Mouse (Mus musculus) retina, postnatal 1 day (tissue): ENCODE measurements around the gene Ccdc74a.

Experiments
- DNase-seq: peaks from one replicate; pipeline ENCODE4 v3.0.0-alpha.2; 2012

Gene Ccdc74a

DNA sequence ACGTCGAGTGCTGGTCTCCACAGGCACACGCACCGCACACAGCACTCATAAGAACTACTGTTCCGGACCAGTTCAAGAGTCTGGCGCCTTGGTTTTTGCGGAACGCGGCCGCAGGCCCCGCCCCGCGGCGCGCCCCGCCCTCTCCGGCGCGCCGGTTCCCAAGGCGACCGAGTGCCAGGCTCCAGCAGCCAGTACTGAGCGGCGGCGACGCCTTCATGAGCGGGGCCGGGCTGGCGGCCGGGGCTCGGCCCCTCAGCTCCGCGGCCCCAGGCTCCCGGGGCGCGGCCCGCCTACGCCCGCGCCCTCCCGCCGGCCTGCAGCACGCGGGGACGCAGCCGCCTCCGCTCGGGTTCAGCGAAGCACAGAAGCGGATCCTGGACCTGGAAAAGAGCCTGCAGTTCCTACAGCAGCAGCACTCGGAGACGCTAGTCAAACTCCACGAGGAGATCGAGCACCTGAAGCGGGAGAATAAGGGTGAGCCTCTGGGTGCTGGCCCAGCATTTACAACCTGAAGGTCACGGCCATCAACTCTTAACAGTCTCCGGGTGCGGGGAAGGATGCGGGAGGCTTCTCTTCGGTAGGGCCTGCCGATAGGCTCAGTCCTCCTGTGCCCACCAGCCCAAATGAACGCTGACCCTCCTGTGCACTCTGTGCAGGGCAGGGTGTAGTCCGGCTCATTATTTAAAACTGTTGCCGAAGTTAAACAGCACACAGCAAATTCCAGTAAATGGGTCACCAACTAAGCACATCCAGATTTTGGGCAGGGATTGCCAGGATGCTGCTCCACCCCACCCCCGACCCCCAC, at the start of gene Ccdc74a:
Gene Ccdc74a, plus strand, starts transcription at position 161 of the 805 bp plus-strand sequence.
- peak; percentile 91 for DNase-seq

- peak; percentile 10 for DNase-seq
Measured at GRCm38 (mm10) chr16:17600944-17601562, 45.2 kb upstream of the Ccdc74a start.

- DNase-seq, result no peak
Measured at GRCm38 (mm10) chr16:17604941-17605340, 41.3 kb upstream of the Ccdc74a start.

GRCm38 (mm10) chr16:17605684-17606083, 40.6 kb upstream of the Ccdc74a start:
- DNase-seq, result no peak

DNA sequence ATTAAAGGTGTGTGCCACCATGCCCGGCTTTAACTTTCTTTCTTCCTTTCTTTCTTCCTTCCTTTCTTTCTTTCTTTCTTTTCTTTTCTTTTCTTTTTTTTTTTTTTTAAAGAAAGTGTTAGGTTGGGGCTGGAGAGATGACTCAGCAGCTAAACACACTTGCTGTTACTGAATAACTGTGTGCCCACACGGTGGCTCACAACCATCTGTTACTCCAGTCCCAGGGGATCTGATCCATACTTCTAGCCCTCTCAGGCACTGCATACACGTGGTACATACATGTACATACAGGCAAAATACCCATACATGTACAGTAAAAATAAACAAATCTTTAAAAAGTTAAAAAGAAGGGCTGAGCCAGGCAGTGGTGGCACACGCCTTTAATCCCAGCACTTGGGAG, 34.9 kb upstream of the Ccdc74a start:
- DNase-seq, result no peak

DNA sequence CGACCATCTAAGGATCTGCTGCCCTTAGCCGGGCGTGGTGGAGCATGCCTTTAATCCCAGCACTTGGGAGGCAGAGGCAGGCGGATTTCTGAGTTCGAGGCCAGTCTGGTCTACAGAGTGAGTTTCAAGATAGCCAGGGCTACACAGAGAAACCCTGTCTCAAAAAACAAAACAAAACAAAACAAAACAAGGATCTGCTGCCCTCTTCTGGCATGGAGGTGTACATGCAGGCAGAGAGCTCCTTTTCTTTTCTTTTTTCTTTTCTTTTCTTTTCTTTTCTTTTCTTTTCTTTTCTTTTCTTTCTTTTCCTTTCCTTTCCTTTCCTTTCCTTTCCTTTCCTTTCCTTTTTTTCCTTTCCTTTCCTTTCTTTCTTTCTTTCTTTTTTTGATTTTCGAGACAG, 31.5 kb upstream of the Ccdc74a start:
- DNase-seq, result peak; percentile 37

DNA sequence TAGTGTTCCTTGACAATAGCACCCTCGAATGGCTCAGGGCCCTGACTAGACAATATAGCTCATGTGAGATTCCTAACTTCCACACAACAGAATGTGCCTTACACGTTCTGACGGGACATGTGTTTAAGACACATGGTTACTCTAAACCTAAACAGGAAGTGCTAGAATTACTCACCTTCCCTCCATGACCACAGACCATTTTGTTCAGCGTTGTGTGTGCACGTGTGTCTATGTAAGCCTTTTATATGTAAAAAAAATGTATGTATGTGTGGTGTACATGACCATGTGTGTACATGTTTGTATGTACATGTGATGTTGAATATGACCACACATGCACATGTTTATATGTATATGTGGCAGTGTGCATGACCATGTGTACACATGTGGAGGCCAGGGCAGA, 30.1 kb upstream of the Ccdc74a start:
- DNase-seq, result no peak

GRCm38 (mm10) chr16:17617922-17618565, 28.2 kb upstream of the Ccdc74a start:
- peak; percentile 72 for DNase-seq

DNA sequence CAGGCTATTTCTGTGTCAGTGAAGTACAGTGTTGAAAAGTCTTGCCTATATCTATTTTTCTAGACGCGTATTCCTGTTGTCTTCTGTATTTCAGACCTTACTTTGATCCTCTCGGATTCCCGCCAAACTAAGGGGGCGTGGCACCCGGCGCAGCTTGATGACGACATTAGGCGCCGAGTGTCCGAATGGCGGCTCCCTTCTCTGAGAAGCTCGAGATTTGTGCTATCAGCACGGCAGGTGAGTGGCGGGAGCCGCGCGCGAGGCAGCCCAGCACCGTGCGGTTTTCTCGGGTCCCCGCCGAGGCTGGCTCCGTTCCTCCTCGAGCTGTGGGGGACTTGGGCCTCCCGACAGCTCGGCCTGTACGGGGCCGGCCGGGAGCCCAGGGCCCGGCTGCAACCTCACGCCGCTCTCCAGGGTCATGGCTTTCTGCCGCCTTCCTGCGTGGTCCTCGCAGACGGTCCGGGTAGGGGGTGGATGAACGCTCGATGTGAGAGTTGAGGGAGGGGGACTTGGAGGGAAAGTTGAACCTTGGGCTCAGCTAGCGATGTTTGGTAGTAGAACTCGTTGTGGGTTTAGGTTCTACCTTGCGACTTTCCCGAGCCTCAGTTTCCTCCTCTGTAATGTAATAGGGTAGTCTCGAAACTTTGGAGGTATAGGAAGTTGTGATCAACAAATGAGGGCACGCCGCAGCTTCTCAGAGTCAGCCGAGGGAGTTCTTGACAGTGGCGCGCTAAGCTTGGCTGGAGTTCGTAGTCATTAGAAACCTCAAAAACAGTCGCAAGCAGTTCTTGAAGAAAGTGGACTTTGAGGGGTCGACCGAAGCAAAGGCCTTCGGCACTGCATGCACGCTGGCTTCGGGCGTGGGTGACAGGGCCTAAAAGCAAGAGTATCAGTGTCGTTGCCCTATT, 26.8 kb upstream of the Ccdc74a start, which contains the start of gene Smpd4:
Gene Smpd4, plus strand, starts transcription at position 157 of the 908 bp plus-strand sequence.
- peak; percentile 93 for DNase-seq

DNA sequence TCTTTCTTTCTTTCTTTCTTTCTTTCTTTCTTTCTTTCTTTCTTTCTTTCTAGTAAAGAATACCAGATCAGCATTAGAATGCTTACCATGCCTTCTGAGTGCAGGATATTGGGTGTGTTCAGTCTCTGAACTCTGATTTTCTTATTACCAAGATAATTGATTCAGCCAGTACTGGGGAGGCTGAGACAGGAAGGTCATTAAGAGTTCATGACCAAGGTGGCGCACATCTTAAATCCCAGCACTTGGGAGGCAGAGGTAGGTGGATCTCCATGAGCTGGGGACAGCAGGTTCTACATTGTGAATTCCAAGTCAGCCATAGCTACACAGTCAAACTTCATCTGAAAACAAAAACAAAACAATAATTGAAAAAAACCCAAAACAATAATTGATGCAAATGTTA, 24.3 kb upstream of the Ccdc74a start:
- DNase-seq, result no peak

- DNase-seq, result peak; percentile 68
Measured at GRCm38 (mm10) chr16:17625488-17626268, 20.6 kb upstream of the Ccdc74a start.

DNA sequence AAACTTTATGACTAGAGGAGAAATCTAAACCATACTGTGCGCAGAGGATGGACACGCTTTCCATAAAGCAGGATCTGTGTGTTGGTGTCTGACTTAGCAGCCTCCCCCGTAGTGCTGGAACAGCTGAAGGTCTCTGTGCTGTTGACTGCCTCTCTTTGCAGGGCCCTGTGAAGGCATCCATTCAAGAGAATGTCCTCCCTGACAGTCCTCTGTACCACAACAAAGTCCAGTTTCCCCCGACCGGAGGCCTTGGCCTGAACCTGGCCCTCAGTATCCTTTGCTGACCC, 20.1 kb upstream of the Ccdc74a start:
- DNase-seq, result no peak

GRCm38 (mm10) chr16:17632580-17632979, 13.7 kb upstream of the Ccdc74a start:
- no peak for DNase-seq

DNA sequence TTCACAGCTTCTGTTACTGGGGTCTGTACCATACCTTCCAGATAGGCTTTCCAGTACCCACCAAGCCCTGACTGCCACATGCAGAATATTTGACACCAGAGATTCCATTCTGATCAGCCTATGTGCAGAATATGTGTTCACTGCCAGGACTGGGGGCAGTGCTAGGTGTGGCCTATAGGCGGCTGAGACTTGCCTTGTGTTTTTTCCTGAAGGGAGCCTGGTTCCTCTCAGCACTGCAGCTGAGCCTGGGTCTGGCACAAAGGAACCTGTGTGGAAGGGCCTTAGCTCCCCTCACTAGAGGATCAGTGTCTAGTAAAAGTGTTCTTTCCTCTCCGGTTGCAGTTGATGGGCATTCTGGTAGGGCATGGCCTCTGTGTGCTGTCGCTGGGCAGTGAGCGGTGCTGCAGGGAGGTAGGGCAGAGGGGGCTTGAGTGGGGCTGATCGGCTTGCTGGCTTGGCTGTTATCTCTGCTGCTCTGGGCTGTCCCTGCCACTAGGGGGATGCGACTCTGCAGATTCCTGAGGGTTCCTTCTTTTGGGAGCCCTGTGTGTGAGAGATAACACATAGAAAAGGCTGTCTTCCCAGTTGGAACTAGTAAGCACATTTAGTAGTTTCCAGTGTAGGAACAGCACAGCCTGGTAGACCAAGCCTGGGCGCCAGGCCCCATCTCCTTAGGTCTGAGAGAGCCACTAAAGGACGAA, 12.6 kb upstream of the Ccdc74a start:
- no peak for DNase-seq

DNA sequence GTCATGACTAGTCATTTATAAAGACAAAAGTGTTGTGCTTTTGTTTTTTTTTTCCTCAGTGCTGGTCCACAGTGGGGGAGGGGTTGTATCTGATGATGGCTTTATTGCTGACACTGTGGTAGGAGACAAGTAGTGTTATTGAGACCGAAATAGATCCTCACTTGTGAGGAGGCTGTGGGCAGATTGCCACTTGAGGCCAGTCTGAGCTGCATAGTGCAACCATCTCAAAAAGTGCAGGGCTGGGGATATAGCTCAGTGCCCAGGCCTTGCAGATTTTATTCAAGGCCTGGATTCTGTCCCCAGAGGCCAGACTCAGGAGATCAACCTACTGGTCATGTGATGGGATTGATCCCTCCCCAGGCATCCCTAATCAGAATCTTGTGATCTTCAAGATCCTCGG, 9.4 kb upstream of the Ccdc74a start:
- no peak for DNase-seq

- no peak for DNase-seq
Measured at GRCm38 (mm10) chr16:17637610-17638009, 8.7 kb upstream of the Ccdc74a start.

DNA sequence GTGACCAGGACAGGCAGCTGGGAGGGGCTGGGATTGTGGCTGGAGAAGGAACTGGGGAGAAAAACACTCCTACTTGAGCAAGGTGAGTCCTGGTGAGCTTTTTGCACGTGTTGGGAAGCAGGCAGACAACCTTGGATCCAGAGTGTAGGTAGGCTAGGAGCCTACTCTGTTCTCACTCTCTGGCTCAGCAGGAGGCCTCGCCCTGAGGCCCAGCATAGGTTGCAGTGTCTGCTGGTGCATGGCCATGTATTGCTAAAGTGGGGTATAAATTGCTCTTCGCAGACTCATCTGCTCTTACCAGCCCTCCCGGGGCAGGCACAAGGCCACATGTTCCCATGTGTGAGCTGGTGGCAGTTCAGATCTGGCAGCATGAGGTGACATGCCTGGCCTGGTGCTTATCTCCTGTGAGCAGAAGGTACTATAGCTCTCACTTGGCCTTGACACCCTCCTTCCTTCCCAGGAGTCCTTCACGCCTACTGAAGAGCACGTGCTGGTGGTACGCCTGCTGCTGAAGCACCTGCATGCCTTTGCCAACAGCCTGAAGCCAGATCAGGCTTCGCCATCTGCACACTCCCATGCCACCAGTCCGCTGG, 8.1 kb upstream of the Ccdc74a start:
- no peak for DNase-seq

DNA sequence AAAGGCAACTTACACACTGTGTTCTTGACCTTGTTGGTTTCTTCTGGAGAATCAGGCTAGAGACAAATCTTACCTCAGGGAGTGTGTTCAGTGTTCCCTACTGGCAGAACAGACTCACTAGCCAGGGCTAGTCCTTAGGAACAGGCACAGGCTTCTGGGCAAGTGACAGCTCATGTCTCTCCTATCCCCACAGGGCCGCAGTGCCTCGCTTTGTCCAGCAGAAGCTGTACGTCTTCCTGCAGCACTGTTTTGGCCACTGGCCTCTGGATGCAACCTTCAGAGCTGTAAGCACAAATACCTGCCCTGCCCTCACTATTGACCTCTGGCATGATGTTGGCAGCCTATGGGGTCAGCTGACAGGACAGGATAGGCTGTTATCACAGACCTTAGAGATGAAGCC, 7.2 kb upstream of the Ccdc74a start:
- DNase-seq, result no peak

DNA sequence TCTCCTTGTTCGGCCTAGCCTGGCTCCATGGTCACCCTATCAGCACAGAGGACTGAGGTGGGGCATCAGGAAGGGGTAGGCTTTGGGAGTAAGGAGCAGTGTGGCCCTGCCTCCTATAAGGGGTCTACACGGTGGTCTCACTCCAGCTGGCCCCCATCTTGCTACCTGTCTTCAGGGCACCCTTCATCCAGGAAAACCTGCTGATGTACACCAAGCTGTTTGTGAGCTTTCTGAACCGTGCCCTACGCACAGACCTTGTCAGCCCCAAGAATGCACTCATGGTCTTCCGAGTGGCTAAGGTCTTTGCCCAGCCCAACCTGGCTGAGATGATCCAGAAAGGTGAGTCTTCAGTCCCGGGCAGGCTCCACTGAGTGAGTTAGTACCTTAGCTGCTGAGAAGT, 6.3 kb upstream of the Ccdc74a start:
- no peak for DNase-seq

GRCm38 (mm10) chr16:17640706-17641105, 5.6 kb upstream of the Ccdc74a start:
- DNase-seq, result no peak

DNA sequence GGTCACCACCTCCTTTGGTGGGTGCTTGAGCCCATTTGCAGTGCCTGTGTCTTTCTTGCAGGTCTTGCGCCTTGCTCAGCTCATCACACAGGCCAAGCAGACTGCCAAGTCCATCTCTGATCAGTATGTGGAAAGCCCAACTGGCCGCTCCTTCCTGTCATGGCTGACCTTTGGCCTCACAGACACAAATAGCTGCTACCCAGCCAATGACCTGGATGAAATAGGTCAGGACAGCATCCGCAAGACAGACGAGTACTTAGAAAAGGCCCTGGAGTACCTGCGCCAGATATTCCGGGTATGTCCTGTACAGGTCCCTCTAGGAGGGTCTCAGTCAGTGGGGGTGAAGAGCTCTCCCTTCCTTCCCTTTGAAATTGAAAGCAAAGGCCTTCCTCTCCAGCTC, 5.0 kb upstream of the Ccdc74a start:
- no peak for DNase-seq
